Mouse (Mus musculus): ENCODE data around the gene Gm8334. TPM values are rescaled to one million over a fixed set of nuclear protein-coding genes. Genes with fewer than 3 reads are reported as not detected.
"Not testable (repeated sequence)": the region's sequence is repeated elsewhere in the genome, so short reads cannot be mapped to it uniquely, and the experiment has no call there.

Gm8334 gene
- not detected in 2 replicates for total RNA-seq (2014; rRNA removed)
- not detected in 2 replicates for polyA plus RNA-seq (2015; fragmentation: Nextera tagmentation; extraction: Ambion mirVana)

DNA sequence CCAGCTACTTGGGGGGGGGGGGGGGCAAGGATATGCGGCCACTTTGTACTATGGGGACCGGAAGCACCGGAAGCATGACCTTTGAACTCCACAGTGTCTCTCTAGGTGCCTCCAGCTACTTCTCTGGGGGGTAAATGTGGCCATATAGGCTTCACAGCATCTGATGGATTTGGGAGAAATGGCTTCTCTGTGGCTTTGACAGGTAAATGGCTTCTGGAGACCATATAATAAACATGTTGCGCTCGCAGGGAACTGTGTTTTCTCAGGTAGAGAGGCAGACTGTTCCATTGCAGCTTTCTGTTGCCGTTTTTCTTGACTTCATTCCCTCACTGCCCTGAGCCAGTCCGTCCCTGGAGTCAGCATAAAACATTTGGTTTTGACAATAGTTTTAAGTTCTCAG, at the start of gene Gm8334:
Gm8334 (minus strand) TSS at position 101 of the 400 bp plus-strand sequence.
- not testable (repeated sequence) for H3K36me3 ChIP-seq (ENCODE audit: insufficient read depth); DNase-seq; H3K4me3 ChIP-seq (ENCODE audit: low read depth, low read length); H3K4me1 ChIP-seq (ENCODE audit: insufficient read depth); H3K4me2 ChIP-seq (ENCODE audit: low read depth); ATAC-seq; H3K9ac ChIP-seq; H3K27me3 ChIP-seq (ENCODE audit: insufficient read depth, low read length); H3K27ac ChIP-seq (ENCODE audit: low read depth, low read length); H3K9me3 ChIP-seq (ENCODE audit: low read length)
- WGBS = 85% methylated on average over 3 of the region's 7 CpGs

DNA sequence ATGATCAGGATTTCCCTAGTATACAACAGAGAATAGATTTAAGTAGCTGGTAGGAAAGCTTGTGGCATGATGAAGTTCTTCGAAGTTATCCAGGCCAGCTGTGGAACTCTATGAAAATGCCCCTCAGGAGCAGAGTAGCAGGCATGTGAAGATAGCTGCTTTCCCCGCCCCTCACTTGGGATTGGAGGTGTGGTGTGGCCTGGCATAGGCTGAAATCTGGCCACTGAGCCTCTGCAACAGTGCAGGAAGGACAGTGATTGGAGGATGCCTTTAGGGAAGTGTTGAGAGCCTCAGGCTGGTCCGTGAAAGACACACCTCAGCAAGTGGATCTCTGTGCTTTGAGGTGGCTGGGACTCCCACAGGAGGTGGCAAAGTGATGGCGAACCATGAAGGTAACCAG, 48.3 kb upstream of the Gm8334 start, which contains the start of gene Gm15127:
Gm15127 (plus strand) TSS at position 301 of the 400 bp plus-strand sequence.
- not testable (repeated sequence) for H3K36me3 ChIP-seq (ENCODE audit: insufficient read depth); H3K27ac ChIP-seq (ENCODE audit: low read depth, low read length); H3K4me3 ChIP-seq (ENCODE audit: low read depth, low read length); H3K4me2 ChIP-seq (ENCODE audit: low read depth); DNase-seq; H3K27me3 ChIP-seq (ENCODE audit: insufficient read depth, low read length); H3K4me1 ChIP-seq (ENCODE audit: insufficient read depth); ATAC-seq; H3K9ac ChIP-seq; H3K9me3 ChIP-seq (ENCODE audit: low read length)
- 72% methylated on average over 3 of the region's 4 CpGs for WGBS

Other genes with a start within 250 kb of the Gm8334 start
- not detected in 2 replicates for gene Gm15114, start 126.2 kb downstream of the Gm8334 start, total RNA-seq (2014; rRNA removed)
- not detected in 2 replicates for gene Gm15114, start 126.2 kb downstream of the Gm8334 start, polyA plus RNA-seq (2015; fragmentation: Nextera tagmentation; extraction: Ambion mirVana)
- gene Gm15127, start 48.4 kb upstream of the Gm8334 start, total RNA-seq (2014; rRNA removed) = not detected in 2 replicates
- not detected in 2 replicates for gene Gm15127, start 48.4 kb upstream of the Gm8334 start, polyA plus RNA-seq (2015; fragmentation: Nextera tagmentation; extraction: Ambion mirVana)
- not detected in 2 replicates for gene Luzp4, start 242.5 kb upstream of the Gm8334 start, total RNA-seq (2014; rRNA removed)
- gene Luzp4, start 242.5 kb upstream of the Gm8334 start, polyA plus RNA-seq (2015; fragmentation: Nextera tagmentation; extraction: Ambion mirVana) = not detected in 2 replicates